Mouse (Mus musculus) heart, adult 2 months (tissue): ENCODE measurements at regions not wholly inside any gene's neighbourhood (a gene's known extent, or its start where the extent isn't known, plus 50 kb on each side); places are given as distances from the start of the nearest gene placed in this dataset.

Source experiments
- DNase-seq, 2 experiments: peaks; one replicate each; pipeline ENCODE4 v3.0.0; 2021
- H3K27ac ChIP-seq: fragments of 200-600 bp; 2 replicates; pipeline ENCODE4 v1.8.1; 2022
- H3K27me3 ChIP-seq: fragments of 200-500 bp; 2 replicates; pipeline ENCODE4 v1.6.1; 2012; ENCODE audit warnings: mild to moderate bottlenecking, low read length, inconsistent platforms, mixed read lengths; ENCODE audit not compliant: control insufficient read depth, insufficient read depth
- H3K36me3 ChIP-seq: fragments of 200-500 bp; 2 replicates; pipeline ENCODE4 v1.6.1; 2012; ENCODE audit warnings: low read length, inconsistent platforms; ENCODE audit not compliant: control insufficient read depth, insufficient read depth
- H3K4me1 ChIP-seq: fragments of 200-500 bp; 2 replicates; pipeline ENCODE4 v1.6.1; 2011; ENCODE audit warnings: low read length; ENCODE audit not compliant: control insufficient read depth, insufficient read depth
- H3K4me3 ChIP-seq: fragments of 200-600 bp; 2 replicates; pipeline ENCODE4 v1.8.1; 2022
- H3K79me2 ChIP-seq: fragments of 200-500 bp; replicated peaks from 2 replicates; pipeline ENCODE4 v1.6.1; 2012; ENCODE audit warnings: mild to moderate bottlenecking, inconsistent platforms, low read length, moderate library complexity, mixed read lengths; ENCODE audit not compliant: control insufficient read depth, insufficient read depth
- H3K9ac ChIP-seq: fragments of 200-500 bp; 2 replicates; pipeline ENCODE4 v1.6.1; 2012; ENCODE audit warnings: low read depth, mild to moderate bottlenecking, control low read depth, inconsistent platforms, low read length, mixed read lengths
- CTCF ChIP-seq: fragments of 200-600 bp; IDR thresholded peaks from 2 replicates; pipeline ENCODE4 v1.8.1; 2022; ENCODE audit warnings: antibody characterized with exemption, mild to moderate bottlenecking, moderate library complexity
- EP300 ChIP-seq: fragments of 200-500 bp; IDR thresholded peaks from 2 replicates; pipeline ENCODE4 v1.6.1; 2011; ENCODE audit warnings: low read depth, low read length, control low read depth; ENCODE audit not compliant: insufficient read depth
- POLR2A ChIP-seq: fragments of 200-500 bp; IDR thresholded peaks from 2 replicates; pipeline ENCODE4 v1.6.1; 2011; ENCODE audit warnings: mild to moderate bottlenecking, low read depth, low read length, control low read depth; ENCODE audit not compliant: insufficient read depth
- WGBS: fragments of 180-500 bp; shearing (Covaris S2); methylation state at CpG from one replicate; pipeline ENCODE4 v1.1.7; 2018; 5-methylcytosine and 5-hydroxymethylcytosine counted together
- intact Hi-C: fragments of 180-260 bp; cut with DNase I; formaldehyde crosslinking; loops from one replicate; pipeline ENCODE4 v1.15.1; 2025

GRCm38 (mm10) chr3:143862531-143862930 is 342.5 kb downstream of the Lmo4 start:
- no peaks in the 10 kb centered on the region for H3K27me3 ChIP-seq
- DNase-seq = no peak
- TF ChIP-seq CTCF (no peak), EP300 (no peak), POLR2A (no peak)
- H3K4me1 ChIP-seq = no peaks in the 10 kb centered on the region
- intact Hi-C loops = no loop called here
- H3K27ac ChIP-seq = no peak overlapping the region
- no peak overlapping the region for H3K4me3 ChIP-seq
- no peaks in the 10 kb centered on the region for H3K79me2 ChIP-seq
- WGBS = 83% methylated on average over 11 of the region's 11 CpGs
- no peaks in the 10 kb centered on the region for H3K36me3 ChIP-seq
- no peak overlapping the region for H3K9ac ChIP-seq

- Histone ChIP-seq H3K27ac (no peak overlapping the region), H3K4me1 (no peaks in the 10 kb centered on the region), H3K4me3 (no peak overlapping the region), H3K36me3 (no peaks in the 10 kb centered on the region), H3K79me2 (no peaks in the 10 kb centered on the region), H3K27me3 (no peaks in the 10 kb centered on the region), H3K9ac (no peak overlapping the region)
- intact Hi-C loops = no loop called here
- TF ChIP-seq CTCF = no peak
- TF ChIP-seq EP300 = no peak
- no peak for TF ChIP-seq POLR2A
- WGBS = 89% methylated on average over 4 of the region's 4 CpGs
- no peak for DNase-seq
These were observed 343.2 kb downstream of the Lmo4 start for GRCm38 (mm10) chr3:143861866-143862265.

GRCm38 (mm10) chr3:143835611-143836240 is 369.3 kb downstream of the Lmo4 start:
- Histone ChIP-seq H3K27ac (no peak overlapping the region), H3K79me2 (no peaks in the 10 kb centered on the region), H3K27me3 (no peaks in the 10 kb centered on the region), H3K9ac (no peak overlapping the region), H3K4me3 (no peak overlapping the region), H3K36me3 (no peaks in the 10 kb centered on the region), H3K4me1 (no peaks in the 10 kb centered on the region)
- DNase-seq = no peak
- intact Hi-C loops = no loop called here
- 65% methylated on average over 7 of the region's 7 CpGs for WGBS
- no peak for TF ChIP-seq EP300
- TF ChIP-seq CTCF = no peak
- TF ChIP-seq POLR2A = no peak

GRCm38 (mm10) chr3:143834725-143835124 is 370.3 kb downstream of the Lmo4 start:
- Histone ChIP-seq H3K27me3 (no peaks in the 10 kb centered on the region), H3K36me3 (no peaks in the 10 kb centered on the region), H3K4me1 (no peaks in the 10 kb centered on the region), H3K9ac (no peak overlapping the region), H3K4me3 (no peak overlapping the region), H3K27ac (no peak overlapping the region), H3K79me2 (no peaks in the 10 kb centered on the region)
- intact Hi-C loops = no loop called here
- WGBS = 56% methylated on average over 2 of the region's 2 CpGs
- DNase-seq = no peak
- TF ChIP-seq POLR2A (no peak), CTCF (no peak), EP300 (no peak)

GRCm38 (mm10) chr3:143823395-143823777 is 381.6 kb downstream of the Lmo4 start:
- no peak overlapping the region for H3K9ac ChIP-seq
- H3K79me2 ChIP-seq = no peaks in the 10 kb centered on the region
- no peak for DNase-seq
- no peaks in the 10 kb centered on the region for H3K36me3 ChIP-seq
- no peaks in the 10 kb centered on the region for H3K27me3 ChIP-seq
- no peak overlapping the region for H3K27ac ChIP-seq
- no peak for TF ChIP-seq EP300
- no peak for TF ChIP-seq CTCF
- no peak for TF ChIP-seq POLR2A
- intact Hi-C loops = no loop called here
- H3K4me1 ChIP-seq = no peaks in the 10 kb centered on the region
- H3K4me3 ChIP-seq = no peak overlapping the region
- 28% methylated on average over 1 of the region's 1 CpGs for WGBS

- no peak overlapping the region for H3K27ac ChIP-seq
- no peaks in the 10 kb centered on the region for H3K36me3 ChIP-seq
- DNase-seq = no peak
- no peaks in the 10 kb centered on the region for H3K27me3 ChIP-seq
- no peaks in the 10 kb centered on the region for H3K79me2 ChIP-seq
- no peaks in the 10 kb centered on the region for H3K4me1 ChIP-seq
- intact Hi-C loops = no loop called here
- H3K4me3 ChIP-seq = no peak overlapping the region
- no peak for TF ChIP-seq CTCF
- TF ChIP-seq POLR2A = no peak
- TF ChIP-seq EP300 = no peak
- WGBS = 88% methylated on average over 8 of the region's 8 CpGs
- no peak overlapping the region for H3K9ac ChIP-seq
These were observed 382.2 kb downstream of the Lmo4 start for GRCm38 (mm10) chr3:143822564-143823394.
